Mouse (Mus musculus) embryonic facial prominence, embryonic 15.5 days (tissue): ENCODE measurements around the gene Ephb4. TPM values are rescaled to one million over a fixed set of nuclear protein-coding genes. Genes with fewer than 3 reads are reported as not detected.

ENCODE experiments used
- ATAC-seq: fragments of 200-750 bp; cut with Nextera tagmentation; 2 replicates; pipeline ENCODE4 v1.8.0; 2017; ENCODE audit warnings: low read depth, moderate TSS enrichment; ENCODE audit not compliant: insufficient number of reproducible peaks, low FRiP score, low TSS enrichment
- H3K27ac ChIP-seq: fragments of 300-500 bp; sonication (generic); replicated peaks from 2 replicates; pipeline ENCODE4 v1.5.1; 2015; ENCODE audit warnings: mild to moderate bottlenecking, inconsistent platforms
- H3K27me3 ChIP-seq: fragments of 300-500 bp; sonication (generic); 2 replicates; pipeline ENCODE4 v1.6.1; 2015; ENCODE audit warnings: inconsistent platforms
- H3K36me3 ChIP-seq: fragments of 300-500 bp; sonication (generic); 2 replicates; pipeline ENCODE4 v1.6.1; 2015; ENCODE audit warnings: mild to moderate bottlenecking, inconsistent platforms
- H3K4me1 ChIP-seq: fragments of 300-500 bp; sonication (generic); 2 replicates; pipeline ENCODE4 v1.6.1; 2015; ENCODE audit warnings: inconsistent platforms
- H3K4me2 ChIP-seq: fragments of 300-500 bp; sonication (generic); replicated peaks from 2 replicates; pipeline ENCODE4 v1.6.1; 2015; ENCODE audit warnings: mild to moderate bottlenecking, inconsistent platforms
- H3K4me3 ChIP-seq: fragments of 300-500 bp; sonication (generic); replicated peaks from 2 replicates; pipeline ENCODE4 v1.5.1; 2015; ENCODE audit warnings: mild to moderate bottlenecking, inconsistent platforms
- H3K9ac ChIP-seq: fragments of 300-500 bp; sonication (generic); 2 replicates; pipeline ENCODE4 v1.6.1; 2015; ENCODE audit warnings: inconsistent platforms
- H3K9me3 ChIP-seq: fragments of 300-500 bp; sonication (generic); replicated peaks from 2 replicates; pipeline ENCODE4 v1.6.1; 2016; ENCODE audit warnings: inconsistent platforms
- WGBS: fragments of 180-500 bp; shearing (Covaris S2); methylation state at CpG from one replicate; pipeline ENCODE4 v1.1.7; 2015; 5-methylcytosine and 5-hydroxymethylcytosine counted together
- polyA plus RNA-seq: library from polyadenylated mRNA; unstranded; fragments of >200 nt; fragmentation: Nextera tagmentation; extraction: Ambion mirVana; gene quantifications from 2 replicates; pipeline ENCODE4 v1.2.1, GENCODE M21; 2015

The Ephb4 gene
- polyA plus RNA-seq, 1 experiment from 2014 or later = 66.1 TPM

DNA sequence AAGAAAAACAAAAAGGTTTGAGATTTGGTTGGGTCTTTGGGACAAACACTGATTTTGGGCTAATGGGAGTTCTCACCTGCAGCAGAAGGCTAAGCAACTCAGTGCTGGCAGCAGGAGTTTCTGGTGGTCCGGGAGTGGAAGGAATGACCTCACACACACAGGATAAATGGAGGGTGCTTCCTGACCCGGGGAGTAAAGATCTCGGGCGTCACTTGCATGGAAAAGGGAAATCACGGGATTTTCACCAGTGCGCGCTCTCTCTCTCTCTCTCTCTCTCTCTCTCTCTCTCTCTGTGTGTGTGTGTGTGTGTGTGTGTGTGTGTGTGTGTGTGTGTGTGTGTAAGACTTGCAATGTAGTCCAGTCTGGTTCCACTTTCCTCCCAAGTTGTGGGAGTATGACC is 2.1 kb upstream of the Ephb4 start:
- ATAC-seq = no peak
- H3K27me3 ChIP-seq = no peaks in the 10 kb centered on the region
- H3K4me3 ChIP-seq = no peak overlapping the region
- no peaks in the 10 kb centered on the region for H3K9me3 ChIP-seq
- 35% methylated on average over 7 of the region's 7 CpGs for WGBS
- no peak overlapping the region for H3K27ac ChIP-seq
- no peak overlapping the region for H3K4me2 ChIP-seq
- H3K9ac ChIP-seq = no peak overlapping the region
- no peaks in the 10 kb centered on the region for H3K36me3 ChIP-seq
- peaks cover 33% of the 10 kb centered on the region for H3K4me1 ChIP-seq

DNA sequence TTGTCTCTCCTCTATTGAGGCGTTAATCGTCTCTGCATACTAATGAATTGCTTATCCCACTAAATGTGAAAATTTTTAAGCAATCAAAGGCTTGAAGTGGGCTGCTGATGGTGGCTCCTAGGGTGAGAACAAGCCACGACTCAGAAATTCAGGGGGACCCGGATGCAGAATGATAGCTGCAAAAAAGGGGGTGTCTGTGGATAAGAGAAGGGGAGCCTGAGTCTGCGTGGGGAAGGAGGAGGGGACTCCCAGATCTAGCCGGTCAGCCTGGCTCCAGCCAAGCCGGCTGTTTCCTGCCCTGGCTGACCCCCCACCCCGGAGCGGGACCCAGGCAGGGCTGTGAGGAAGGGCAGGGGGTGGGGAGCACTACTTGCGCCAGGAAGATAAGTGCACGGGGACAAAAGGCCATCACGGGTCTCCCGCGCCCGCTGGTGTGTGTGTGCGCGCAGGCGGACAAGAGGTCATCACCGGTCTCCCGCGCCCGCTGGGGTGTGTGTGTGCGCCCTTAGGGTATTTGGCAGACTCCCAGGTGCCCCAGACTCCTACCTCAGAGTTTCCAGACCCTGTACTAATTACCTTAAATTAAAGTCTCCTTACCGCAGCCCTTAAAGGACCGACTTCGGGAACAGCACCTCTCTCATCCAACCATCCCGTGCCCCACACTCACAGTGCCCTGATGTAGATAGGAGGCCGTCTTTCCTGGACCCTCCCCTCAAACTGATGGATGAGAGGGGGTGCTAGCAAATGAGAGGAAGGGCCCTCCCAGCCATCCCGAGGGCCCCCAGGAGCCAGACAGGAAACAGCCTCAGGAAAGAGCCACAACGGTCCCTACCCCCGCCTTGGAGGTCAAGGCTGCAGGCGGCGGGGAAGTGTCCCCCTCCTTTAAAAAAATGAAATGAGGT is 1.2 kb upstream of the Ephb4 start:
- Histone ChIP-seq H3K4me3 (peak overlapping the region; percentile 79), H3K27me3 (no peaks in the 10 kb centered on the region), H3K36me3 (no peaks in the 10 kb centered on the region; the same call in 1 of the 2 replicates), H3K27ac (peak overlapping the region; percentile 96), H3K4me1 (peaks cover 37% of the 10 kb centered on the region), H3K9me3 (no peaks in the 10 kb centered on the region), H3K9ac (peak overlapping the region; percentile 91), H3K4me2 (peak overlapping the region; percentile 77)
- 3% methylated on average over 33 of the region's 33 CpGs for WGBS
- no peak for ATAC-seq

DNA sequence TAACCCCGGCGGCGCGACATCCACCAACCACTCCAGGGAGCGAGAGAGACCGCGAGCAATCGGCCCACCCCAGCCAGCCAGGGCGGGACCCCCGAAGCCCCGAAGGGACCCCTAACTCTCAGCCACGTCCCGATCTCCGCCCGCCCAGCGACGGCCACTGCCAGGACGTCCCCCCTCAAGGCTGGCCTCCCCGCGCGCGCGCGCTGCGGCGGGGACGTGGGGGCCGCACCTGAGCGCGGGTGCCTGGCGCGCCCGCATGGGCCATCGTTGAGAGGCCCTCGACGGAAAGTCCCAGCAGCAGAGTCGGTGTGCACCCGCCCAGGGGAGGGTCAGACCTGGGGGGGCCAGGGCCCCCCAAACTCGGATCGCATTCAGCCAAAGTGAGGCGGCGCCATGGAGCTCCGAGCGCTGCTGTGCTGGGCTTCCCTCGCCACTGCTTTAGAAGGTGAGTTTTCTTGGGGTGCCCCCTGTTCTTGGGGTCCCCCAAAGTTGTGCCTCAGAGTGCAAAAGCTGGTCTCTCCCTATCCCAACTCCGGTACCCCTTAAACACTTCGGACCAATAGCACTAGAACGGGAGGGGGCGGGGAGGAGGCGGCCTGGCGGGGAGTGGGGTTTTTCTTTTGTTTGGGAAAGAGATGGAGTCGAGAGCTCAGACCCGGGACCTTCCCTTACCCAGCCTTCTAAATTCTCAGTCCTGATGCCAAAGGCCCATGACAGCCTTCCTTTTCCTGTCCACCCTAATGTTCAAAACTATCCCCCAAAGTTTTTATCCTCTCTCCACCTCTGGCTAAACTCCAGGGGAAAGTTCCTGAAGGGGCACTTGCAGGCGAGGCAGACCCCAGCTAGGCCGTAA is 522 bp downstream of the Ephb4 start:
- peak overlapping the region; percentile 77 for H3K4me2 ChIP-seq
- ATAC-seq = peak; percentile 70
- peaks cover 43% of the 10 kb centered on the region for H3K4me1 ChIP-seq
- no peaks in the 10 kb centered on the region for H3K9me3 ChIP-seq
- peak overlapping the region; percentile 91 for H3K9ac ChIP-seq
- H3K36me3 ChIP-seq = peaks cover 16% of the 10 kb centered on the region
- peak overlapping the region; percentile 96 for H3K27ac ChIP-seq
- H3K4me3 ChIP-seq = peak overlapping the region; percentile 79
- WGBS = under 1% methylated on average over 55 of the region's 55 CpGs
- no peaks in the 10 kb centered on the region for H3K27me3 ChIP-seq

DNA sequence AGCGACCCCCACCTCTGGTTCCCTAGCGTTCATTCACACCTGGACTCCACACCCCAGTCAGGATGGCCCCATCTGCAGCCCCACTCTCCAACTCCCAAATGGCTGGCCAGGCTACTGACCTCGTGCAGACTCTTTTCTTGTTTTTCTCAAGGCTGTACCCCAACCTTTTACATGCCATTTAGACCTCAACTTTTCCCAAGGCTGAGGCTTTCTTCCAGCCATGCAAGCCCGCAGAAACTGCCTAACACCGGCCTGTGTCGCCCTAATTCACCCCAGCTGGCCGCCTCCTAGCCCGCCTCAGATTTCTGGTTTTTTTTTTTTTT is 1.1 kb downstream of the Ephb4 start:
- H3K9me3 ChIP-seq = no peaks in the 10 kb centered on the region
- peak overlapping the region; percentile 79 for H3K4me3 ChIP-seq
- ATAC-seq = no peak
- peak overlapping the region; percentile 91 for H3K9ac ChIP-seq
- WGBS = under 1% methylated on average over 8 of the region's 8 CpGs
- H3K27ac ChIP-seq = peak overlapping the region; percentile 96
- H3K27me3 ChIP-seq = no peaks in the 10 kb centered on the region
- H3K4me2 ChIP-seq = peak overlapping the region; percentile 77
- H3K4me1 ChIP-seq = peaks cover 43% of the 10 kb centered on the region
- H3K36me3 ChIP-seq = peaks cover 22% of the 10 kb centered on the region

DNA sequence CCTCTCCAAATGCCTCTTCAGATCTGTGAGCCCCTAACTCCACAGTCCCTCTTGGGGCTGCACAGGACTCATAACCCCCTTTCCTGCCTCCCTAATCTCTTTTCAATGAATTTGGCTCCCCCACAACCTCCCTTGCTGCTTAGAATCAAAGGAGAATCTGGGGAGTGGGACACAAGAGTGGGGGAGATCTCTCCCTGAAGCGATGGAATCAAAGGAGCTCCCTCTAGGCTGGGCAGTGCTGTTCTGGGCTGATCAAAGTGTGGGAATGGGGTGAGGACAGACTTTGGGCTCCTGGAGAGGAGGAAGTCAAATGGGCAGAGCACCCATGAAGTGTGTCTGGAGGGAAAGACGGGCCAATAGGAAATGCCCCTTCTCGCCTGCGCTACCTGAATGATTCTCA is 1.5 kb downstream of the Ephb4 start:
- peaks cover 40% of the 10 kb centered on the region for H3K4me1 ChIP-seq
- H3K36me3 ChIP-seq = peaks cover 26% of the 10 kb centered on the region
- H3K27ac ChIP-seq = peak overlapping the region; percentile 96
- H3K4me2 ChIP-seq = peak overlapping the region; percentile 77
- no peaks in the 10 kb centered on the region for H3K9me3 ChIP-seq
- peak overlapping the region; percentile 91 for H3K9ac ChIP-seq
- 5% methylated on average over 4 of the region's 4 CpGs for WGBS
- H3K4me3 ChIP-seq = peak overlapping the region; percentile 79
- no peak for ATAC-seq
- H3K27me3 ChIP-seq = no peaks in the 10 kb centered on the region

DNA sequence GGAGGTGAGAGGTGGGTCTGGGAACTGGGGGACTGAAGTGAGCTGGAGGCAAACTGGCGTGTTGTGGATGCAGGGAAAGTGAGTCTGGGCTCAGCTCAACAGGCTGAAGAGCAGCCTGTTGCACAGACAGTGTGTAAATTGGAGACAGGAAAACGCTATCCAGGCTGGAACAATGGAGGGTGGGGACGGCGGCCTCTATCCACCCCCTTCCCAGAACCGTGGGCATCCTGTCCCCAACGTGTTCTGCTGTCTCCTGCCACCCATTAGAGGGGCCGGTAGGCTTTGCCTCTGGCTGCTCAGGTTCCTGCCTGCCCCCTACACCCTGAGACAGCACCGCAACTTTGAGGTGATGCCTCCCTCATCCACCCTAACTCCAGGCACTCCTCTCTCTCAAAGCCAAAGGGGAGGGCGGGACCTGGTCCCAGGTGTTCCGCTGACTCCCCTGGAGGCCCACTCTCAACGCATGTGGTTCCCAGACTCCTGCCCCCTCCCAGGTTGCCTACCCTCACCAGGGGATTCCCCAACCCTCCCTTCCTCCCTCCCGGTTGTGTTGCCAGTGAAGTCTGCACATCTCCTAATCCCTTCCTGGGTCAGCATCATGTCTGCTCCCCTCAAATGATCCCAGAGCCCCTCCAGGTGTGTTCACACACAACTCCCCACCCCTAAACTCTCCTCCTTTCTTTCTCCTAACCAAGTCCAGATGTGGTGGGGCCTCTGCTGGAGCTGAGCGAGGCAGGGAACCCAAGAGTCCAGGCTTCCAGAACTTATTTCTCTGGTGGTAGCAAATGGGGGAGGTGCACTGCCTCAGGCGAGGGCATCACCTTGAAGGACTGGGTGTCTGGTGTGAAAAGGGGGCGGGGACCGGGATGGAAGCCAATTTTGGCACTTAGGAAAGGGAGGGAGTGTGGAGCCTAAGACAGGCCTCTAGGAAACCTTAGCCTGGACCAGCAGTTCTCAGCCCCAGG is 2.4 kb downstream of the Ephb4 start:
- Histone ChIP-seq H3K36me3 (peaks cover 33% of the 10 kb centered on the region), H3K9ac (peak overlapping the region; percentile 91), H3K9me3 (no peaks in the 10 kb centered on the region), H3K4me2 (peak overlapping the region; percentile 77), H3K4me3 (peak overlapping the region; percentile 79), H3K27ac (peak overlapping the region; percentile 96), H3K4me1 (peaks cover 40% of the 10 kb centered on the region), H3K27me3 (no peaks in the 10 kb centered on the region)
- WGBS = 11% methylated on average over 16 of the region's 16 CpGs
- ATAC-seq = no peak

DNA sequence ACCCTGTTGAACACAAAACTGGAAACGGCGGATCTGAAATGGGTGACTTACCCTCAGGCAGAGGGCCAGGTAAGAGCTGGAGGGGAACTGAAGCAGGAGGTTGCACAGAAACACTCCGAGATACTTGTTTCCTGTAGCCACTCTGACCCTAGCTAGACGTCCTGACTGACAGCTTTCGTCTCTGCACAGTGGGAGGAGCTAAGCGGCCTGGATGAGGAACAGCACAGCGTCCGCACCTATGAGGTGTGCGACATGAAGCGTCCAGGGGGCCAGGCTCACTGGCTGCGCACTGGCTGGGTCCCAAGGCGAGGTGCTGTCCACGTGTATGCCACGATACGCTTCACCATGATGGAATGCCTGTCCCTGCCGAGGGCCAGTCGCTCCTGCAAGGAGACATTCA is 4.2 kb downstream of the Ephb4 start:
- Histone ChIP-seq H3K27ac (no peak overlapping the region), H3K9ac (no peak overlapping the region), H3K9me3 (no peaks in the 10 kb centered on the region), H3K36me3 (peaks cover 48% of the 10 kb centered on the region), H3K4me2 (no peak overlapping the region), H3K4me1 (peaks cover 35% of the 10 kb centered on the region), H3K4me3 (0 out of 2 replicates have a peak overlapping the region, but pooled peaks have one; percentile 4), H3K27me3 (no peaks in the 10 kb centered on the region)
- WGBS = 78% methylated on average over 17 of the region's 17 CpGs
- ATAC-seq = no peak

DNA sequence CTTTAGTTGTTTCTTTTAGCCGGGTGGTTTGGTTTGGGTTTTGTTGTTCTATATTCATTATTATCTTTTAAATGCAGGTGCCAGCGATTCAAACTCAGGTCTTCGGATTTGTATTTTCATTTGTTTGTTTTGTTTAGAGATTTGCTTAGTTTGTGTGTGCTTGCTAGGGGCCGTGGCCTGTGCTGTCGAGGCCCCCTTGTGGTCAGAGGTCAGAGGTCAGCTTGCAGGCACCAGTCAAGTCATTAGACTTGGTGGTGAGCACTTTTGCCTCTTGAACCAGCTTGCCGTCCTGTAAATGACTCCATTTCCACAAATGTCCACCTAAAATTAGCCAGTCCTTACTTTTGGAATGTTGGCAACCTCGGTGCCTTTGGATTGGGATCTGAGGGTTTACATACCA is 8.5 kb downstream of the Ephb4 start:
- no peak for ATAC-seq
- Histone ChIP-seq H3K27me3 (no peaks in the 10 kb centered on the region), H3K4me1 (peaks cover 14% of the 10 kb centered on the region), H3K4me3 (no peak overlapping the region), H3K9me3 (no peaks in the 10 kb centered on the region), H3K27ac (no peak overlapping the region), H3K4me2 (no peak overlapping the region), H3K9ac (no peak overlapping the region), H3K36me3 (peaks cover 90% of the 10 kb centered on the region)
- WGBS = 38% methylated on average over 7 of the region's 7 CpGs

DNA sequence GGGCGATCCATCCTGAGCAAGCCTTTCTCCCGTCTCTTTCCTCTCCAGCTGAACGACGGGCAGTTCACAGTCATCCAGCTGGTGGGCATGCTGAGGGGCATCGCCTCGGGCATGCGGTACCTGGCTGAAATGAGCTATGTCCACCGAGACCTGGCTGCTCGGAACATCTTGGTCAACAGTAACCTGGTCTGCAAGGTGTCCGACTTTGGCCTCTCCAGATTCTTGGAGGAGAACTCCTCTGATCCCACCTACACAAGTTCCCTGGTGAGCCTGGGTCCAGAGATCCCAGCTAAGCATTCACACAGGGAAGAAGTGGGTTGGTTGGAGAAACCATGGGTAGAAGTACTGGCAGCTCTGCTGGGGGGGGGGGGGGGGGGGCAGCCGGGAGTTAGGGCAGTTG is 19.8 kb downstream of the Ephb4 start:
- Histone ChIP-seq H3K4me2 (no peak overlapping the region), H3K27me3 (no peaks in the 10 kb centered on the region), H3K9me3 (no peaks in the 10 kb centered on the region), H3K9ac (no peak overlapping the region), H3K4me1 (0 out of 2 replicates have a peak, but pooled peaks cover 7% of the 10 kb centered on the region), H3K4me3 (no peak overlapping the region), H3K36me3 (peaks cover 98% of the 10 kb centered on the region), H3K27ac (no peak overlapping the region)
- no peak for ATAC-seq
- WGBS = 94% methylated on average over 11 of the region's 11 CpGs

DNA sequence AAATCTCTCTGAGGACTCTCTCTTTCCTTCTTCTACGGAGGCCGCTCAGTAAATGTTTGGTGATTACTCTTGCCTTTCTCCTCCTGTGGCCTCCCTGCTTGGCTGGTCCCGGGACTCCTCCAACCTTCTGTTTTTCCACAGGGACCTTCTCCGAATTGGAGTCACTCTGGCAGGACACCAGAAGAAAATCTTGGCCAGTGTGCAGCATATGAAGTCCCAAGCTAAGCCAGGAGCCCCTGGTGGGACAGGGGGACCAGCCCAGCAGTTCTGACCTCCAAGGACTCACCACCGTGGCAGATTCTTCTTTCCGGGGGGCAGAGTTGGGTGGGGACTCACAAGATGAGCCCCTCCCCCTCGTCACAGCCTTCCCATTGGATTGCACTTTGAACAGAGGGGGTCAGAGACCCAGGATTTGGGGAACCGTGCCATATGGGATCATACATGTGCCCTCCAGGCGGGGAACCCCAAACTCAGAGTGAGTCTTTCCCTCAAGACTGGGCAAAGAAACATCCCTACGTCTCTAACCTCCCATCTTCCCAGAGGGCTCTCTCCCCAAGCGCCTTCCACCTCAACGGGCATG is 23.6 kb downstream of the Ephb4 start:
- Histone ChIP-seq H3K9ac (no peak overlapping the region), H3K36me3 (peaks cover 73% of the 10 kb centered on the region), H3K4me3 (no peak overlapping the region), H3K9me3 (no peaks in the 10 kb centered on the region), H3K4me1 (peaks cover 28% of the 10 kb centered on the region), H3K27ac (0 out of 2 replicates have a peak overlapping the region, but pooled peaks have one; percentile 34), H3K27me3 (no peaks in the 10 kb centered on the region), H3K4me2 (no peak overlapping the region)
- 79% methylated on average over 12 of the region's 12 CpGs for WGBS
- no peak for ATAC-seq
